Mouse (Mus musculus): Measurements from ENCODE around the gene 1110002E22Rik. TPM values are rescaled to one million over a fixed set of nuclear protein-coding genes. Genes with fewer than 3 reads are reported as not detected.
A peak's percentile ranks its signal among the peaks of the same experiment; 100 is the strongest.

The 1110002E22Rik gene
- polyA plus RNA-seq, 1 experiment from 2014 or later = 7.5 TPM

DNA sequence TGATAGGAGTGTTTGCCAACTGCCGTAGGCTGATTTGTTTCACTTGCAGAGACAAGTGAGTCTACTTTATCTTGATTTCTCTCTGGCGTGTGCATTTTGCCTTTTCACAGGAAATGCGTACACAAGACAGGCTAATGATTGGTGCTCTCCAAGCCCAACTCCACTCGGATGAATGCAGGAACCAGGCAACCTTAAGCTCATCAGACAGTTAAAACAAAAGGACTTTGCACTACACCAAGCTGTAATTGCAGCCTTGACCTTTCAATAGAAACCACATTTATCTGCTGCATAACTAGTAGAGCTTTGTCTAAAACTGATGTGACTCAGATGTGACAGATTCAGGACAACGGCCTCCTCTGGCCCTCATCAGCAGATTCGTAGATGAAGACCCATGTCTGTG, 30.9 kb upstream of the 1110002E22Rik start:
- Histone ChIP-seq H3K9me3 (ENCODE audit: control insufficient read depth, low read length) (peaks cover 7% of the 10 kb centered on the region; the same call in 1 of the 2 replicates), H3K4me1 (ENCODE audit: control insufficient read depth, insufficient read depth, low read length) (no peaks in the 10 kb centered on the region), H3K4me3 (ENCODE audit: low read depth, low read length) (no peak overlapping the region), H3K27me3 (replicated peaks; ENCODE audit: control insufficient read depth, insufficient read depth, low read length) (no peaks in the 10 kb centered on the region), H3K36me3 (ENCODE audit: control insufficient read depth, insufficient read depth, low read length) (no peaks in the 10 kb centered on the region), H3K4me2 (ENCODE audit: low read depth, low read length) (no peak overlapping the region), H3K27ac (replicated peaks; ENCODE audit: low read depth, low read length) (no peak overlapping the region), H3K9ac (ENCODE audit: low read depth, low read length) (no peak overlapping the region)
- 64% methylated on average over 6 of the region's 6 CpGs for WGBS
- peak; percentile 30 for DNase-seq (ENCODE audit: low spot score)
- peak; percentile 63; the same call in 1 of the 2 replicates for ATAC-seq (ENCODE audit: low read depth)

DNA sequence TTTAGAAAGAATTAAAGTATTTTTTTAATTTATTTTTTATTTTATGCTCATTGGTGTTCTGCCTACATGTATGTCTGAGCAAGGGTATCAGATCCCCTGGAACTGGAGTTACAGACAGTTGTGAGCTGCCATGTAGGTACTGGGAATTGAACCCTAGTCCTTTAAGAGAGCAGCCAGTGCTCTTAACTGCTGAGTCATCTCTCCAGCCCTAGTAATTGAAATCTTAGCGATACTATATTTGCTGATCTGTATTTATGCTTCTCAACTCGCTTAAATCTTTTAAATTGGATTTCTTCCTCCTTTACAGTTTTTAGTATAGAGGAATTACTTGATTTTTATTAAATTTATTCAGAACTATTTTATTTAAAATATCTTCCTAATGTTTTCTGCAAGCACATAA, 23.9 kb upstream of the 1110002E22Rik start:
- Histone ChIP-seq H3K9ac (ENCODE audit: low read depth, low read length) (no peak overlapping the region), H3K4me1 (ENCODE audit: control insufficient read depth, insufficient read depth, low read length) (no peaks in the 10 kb centered on the region), H3K9me3 (ENCODE audit: control insufficient read depth, low read length) (peaks cover 7% of the 10 kb centered on the region; the same call in 1 of the 2 replicates), H3K4me2 (ENCODE audit: low read depth, low read length) (no peak overlapping the region), H3K27ac (replicated peaks; ENCODE audit: low read depth, low read length) (no peak overlapping the region), H3K27me3 (replicated peaks; ENCODE audit: control insufficient read depth, insufficient read depth, low read length) (no peaks in the 10 kb centered on the region), H3K4me3 (ENCODE audit: low read depth, low read length) (no peak overlapping the region), H3K36me3 (ENCODE audit: control insufficient read depth, insufficient read depth, low read length) (no peaks in the 10 kb centered on the region)
- 73% methylated on average over 2 of the region's 2 CpGs for WGBS
- DNase-seq (ENCODE audit: low spot score) (no peak), ATAC-seq (ENCODE audit: low read depth) (no peak)

DNA sequence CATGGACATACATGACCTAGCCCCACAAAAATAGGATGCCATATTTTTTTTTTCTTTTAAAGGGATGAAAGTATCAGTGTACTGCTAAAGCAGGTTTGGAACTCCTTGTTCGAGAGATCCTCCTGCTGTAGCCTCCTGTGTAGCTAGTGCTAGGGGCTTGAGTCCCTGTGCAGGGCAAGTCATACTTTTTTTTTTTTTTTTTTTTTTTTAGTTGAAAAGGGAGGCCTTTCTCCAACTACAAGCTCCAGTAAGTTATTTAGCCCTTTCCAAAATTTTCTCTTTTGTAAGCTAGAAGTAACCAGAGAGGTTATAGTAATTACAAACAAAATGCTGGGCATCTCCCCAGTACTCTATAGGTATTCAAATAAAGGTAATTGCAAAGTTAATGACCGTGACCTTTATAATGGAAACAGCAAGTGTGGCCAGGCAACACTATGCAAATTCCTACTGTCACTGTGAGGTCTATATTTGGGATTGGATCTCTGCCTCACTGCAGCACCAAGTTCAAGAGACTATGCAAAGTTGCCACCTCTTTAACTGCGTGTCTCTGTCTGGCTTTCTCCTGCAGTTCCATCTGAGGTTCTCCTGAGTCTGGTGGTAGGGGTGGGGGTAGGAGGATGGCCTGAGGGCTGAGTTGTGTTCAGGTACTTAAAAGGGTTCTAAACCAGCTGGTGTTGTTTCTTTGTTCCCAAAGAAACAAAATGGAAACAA, 23.1 kb upstream of the 1110002E22Rik start:
- no peak overlapping the region for H3K4me2 ChIP-seq (ENCODE audit: low read depth, low read length)

DNA sequence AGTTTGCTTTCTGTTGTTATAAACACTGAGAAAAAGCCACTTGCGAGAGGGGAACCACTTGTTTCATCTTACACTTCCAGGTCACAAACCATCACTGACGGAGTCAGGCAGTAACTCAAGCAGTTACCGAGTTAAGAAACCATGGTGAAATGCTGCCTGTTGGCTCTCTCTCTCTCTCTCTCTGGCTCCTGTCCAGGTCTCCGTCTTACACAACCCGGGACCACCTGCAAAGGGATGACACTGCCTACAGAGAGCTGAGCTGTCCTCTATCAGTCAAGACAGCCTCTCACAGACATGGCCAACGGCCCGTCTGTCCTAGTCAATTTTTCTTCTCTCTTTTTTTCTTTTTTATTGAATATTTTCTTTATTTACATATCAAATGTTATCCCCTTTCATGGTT, 21.5 kb upstream of the 1110002E22Rik start:
- 67% methylated on average over 7 of the region's 7 CpGs for WGBS
- no peaks in the 10 kb centered on the region for H3K27me3 ChIP-seq (replicated peaks; ENCODE audit: control insufficient read depth, insufficient read depth, low read length)
- ATAC-seq (ENCODE audit: low read depth) (no peak), DNase-seq (ENCODE audit: low spot score) (peak; percentile 25)
- no peak overlapping the region for H3K27ac ChIP-seq (replicated peaks; ENCODE audit: low read depth, low read length)
- H3K4me2 ChIP-seq (ENCODE audit: low read depth, low read length) = no peak overlapping the region
- no peaks in the 10 kb centered on the region for H3K36me3 ChIP-seq (ENCODE audit: control insufficient read depth, insufficient read depth, low read length)
- H3K4me3 ChIP-seq (ENCODE audit: low read depth, low read length) = no peak overlapping the region
- H3K9me3 ChIP-seq (ENCODE audit: control insufficient read depth, low read length) = peaks cover 4% of the 10 kb centered on the region; the same call in 1 of the 2 replicates
- H3K9ac ChIP-seq (ENCODE audit: low read depth, low read length) = no peak overlapping the region
- no peaks in the 10 kb centered on the region for H3K4me1 ChIP-seq (ENCODE audit: control insufficient read depth, insufficient read depth, low read length)

More for the DNA sequence above, 23.1 kb upstream of the 1110002E22Rik start:
- WGBS = 61% methylated on average over 3 of the region's 3 CpGs
- Histone ChIP-seq H3K36me3 (ENCODE audit: control insufficient read depth, insufficient read depth, low read length) (no peaks in the 10 kb centered on the region), H3K4me1 (ENCODE audit: control insufficient read depth, insufficient read depth, low read length) (no peaks in the 10 kb centered on the region), H3K27me3 (replicated peaks; ENCODE audit: control insufficient read depth, insufficient read depth, low read length) (no peaks in the 10 kb centered on the region), H3K4me3 (ENCODE audit: low read depth, low read length) (no peak overlapping the region), H3K27ac (replicated peaks; ENCODE audit: low read depth, low read length) (no peak overlapping the region), H3K9me3 (ENCODE audit: control insufficient read depth, low read length) (peaks cover 7% of the 10 kb centered on the region; the same call in 1 of the 2 replicates), H3K9ac (ENCODE audit: low read depth, low read length) (no peak overlapping the region)
- no peak for DNase-seq (ENCODE audit: low spot score)
- ATAC-seq (ENCODE audit: low read depth) = no peak

DNA sequence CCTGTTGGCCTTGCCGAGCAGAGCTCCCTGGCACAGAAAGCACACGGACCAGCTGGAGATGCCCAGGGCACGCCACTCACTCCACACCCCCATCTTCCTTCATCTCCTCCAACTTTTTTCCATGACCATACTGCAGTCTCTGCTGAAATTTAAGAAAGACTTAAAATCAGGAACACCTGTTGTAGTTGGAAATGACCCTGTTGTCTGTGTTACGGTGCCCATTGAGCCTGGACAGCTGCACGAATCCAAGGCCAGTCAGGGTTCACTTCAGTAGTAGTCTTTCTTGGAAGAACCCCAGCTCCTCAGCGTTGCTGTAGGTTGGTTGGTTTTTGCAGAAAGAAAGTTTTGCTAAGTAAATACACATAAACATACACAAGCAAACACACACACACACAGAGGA, 15.3 kb upstream of the 1110002E22Rik start:
- no peaks in the 10 kb centered on the region for H3K9me3 ChIP-seq (ENCODE audit: control insufficient read depth, low read length)
- no peak overlapping the region for H3K9ac ChIP-seq (ENCODE audit: low read depth, low read length)
- H3K27me3 ChIP-seq (replicated peaks; ENCODE audit: control insufficient read depth, insufficient read depth, low read length) = no peaks in the 10 kb centered on the region
- H3K4me2 ChIP-seq (ENCODE audit: low read depth, low read length) = no peak overlapping the region
- WGBS = 68% methylated on average over 6 of the region's 6 CpGs
- no peak overlapping the region for H3K27ac ChIP-seq (replicated peaks; ENCODE audit: low read depth, low read length)
- DNase-seq (ENCODE audit: low spot score) (peak; percentile 54), ATAC-seq (ENCODE audit: low read depth) (peak; percentile 31; the same call in 1 of the 2 replicates)
- H3K4me1 ChIP-seq (ENCODE audit: control insufficient read depth, insufficient read depth, low read length) = peaks cover 12% of the 10 kb centered on the region; the same call in 1 of the 2 replicates
- no peak overlapping the region for H3K4me3 ChIP-seq (ENCODE audit: low read depth, low read length)
- H3K36me3 ChIP-seq (ENCODE audit: control insufficient read depth, insufficient read depth, low read length) = no peaks in the 10 kb centered on the region

DNA sequence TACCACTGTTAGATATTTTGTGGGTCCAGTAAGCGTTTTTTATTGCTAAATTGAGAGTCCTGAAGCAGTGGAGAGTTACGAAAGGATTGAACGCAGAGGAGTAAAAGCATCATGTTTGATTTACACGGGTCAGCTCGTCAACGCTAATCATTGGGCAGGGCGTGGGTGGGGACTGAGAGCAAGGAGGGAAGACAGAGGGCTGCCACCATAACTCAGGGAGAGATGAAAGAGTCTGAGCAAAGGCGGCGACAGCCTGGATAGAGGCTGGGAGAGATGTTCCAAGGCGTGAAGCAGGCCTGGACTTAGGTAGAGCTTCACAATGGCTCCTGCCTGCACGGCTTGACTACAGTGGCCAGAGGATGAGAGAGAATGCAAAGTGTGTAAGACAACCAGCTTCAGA, 14.1 kb upstream of the 1110002E22Rik start:
- Histone ChIP-seq H3K27ac (replicated peaks; ENCODE audit: low read depth, low read length) (no peak overlapping the region), H3K9ac (ENCODE audit: low read depth, low read length) (no peak overlapping the region), H3K4me1 (ENCODE audit: control insufficient read depth, insufficient read depth, low read length) (peaks cover 12% of the 10 kb centered on the region; the same call in 1 of the 2 replicates), H3K4me2 (ENCODE audit: low read depth, low read length) (no peak overlapping the region), H3K9me3 (ENCODE audit: control insufficient read depth, low read length) (no peaks in the 10 kb centered on the region), H3K36me3 (ENCODE audit: control insufficient read depth, insufficient read depth, low read length) (no peaks in the 10 kb centered on the region), H3K27me3 (replicated peaks; ENCODE audit: control insufficient read depth, insufficient read depth, low read length) (no peaks in the 10 kb centered on the region), H3K4me3 (ENCODE audit: low read depth, low read length) (no peak overlapping the region)
- WGBS = 89% methylated on average over 11 of the region's 11 CpGs
- ATAC-seq (ENCODE audit: low read depth) (no peak), DNase-seq (ENCODE audit: low spot score) (no peak)

DNA sequence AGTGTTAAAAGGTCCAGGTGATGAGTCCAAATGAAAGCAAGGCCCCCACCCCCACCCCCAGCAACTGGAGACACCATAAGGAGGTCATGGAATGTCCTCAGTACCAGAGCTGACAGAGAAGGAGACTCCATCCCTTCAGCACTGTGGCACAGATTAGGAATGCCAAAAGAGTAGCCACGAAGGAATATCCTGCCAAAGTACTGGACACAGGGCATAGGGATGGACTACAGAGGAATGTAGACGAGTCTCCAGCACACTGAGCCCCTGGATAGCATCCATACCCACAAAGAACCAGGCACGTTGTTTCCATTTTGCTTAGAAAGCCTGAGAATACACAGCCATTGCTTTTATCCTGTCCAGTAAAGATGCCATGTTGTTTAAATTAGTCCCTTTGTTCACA, 13.4 kb upstream of the 1110002E22Rik start:
- DNase-seq (ENCODE audit: low spot score) (no peak), ATAC-seq (ENCODE audit: low read depth) (no peak)
- H3K9ac ChIP-seq (ENCODE audit: low read depth, low read length) = no peak overlapping the region
- WGBS = 69% methylated on average over 3 of the region's 3 CpGs
- H3K27me3 ChIP-seq (replicated peaks; ENCODE audit: control insufficient read depth, insufficient read depth, low read length) = no peaks in the 10 kb centered on the region
- H3K4me1 ChIP-seq (ENCODE audit: control insufficient read depth, insufficient read depth, low read length) = peaks cover 12% of the 10 kb centered on the region; the same call in 1 of the 2 replicates
- no peaks in the 10 kb centered on the region for H3K36me3 ChIP-seq (ENCODE audit: control insufficient read depth, insufficient read depth, low read length)
- H3K27ac ChIP-seq (replicated peaks; ENCODE audit: low read depth, low read length) = no peak overlapping the region
- no peak overlapping the region for H3K4me2 ChIP-seq (ENCODE audit: low read depth, low read length)
- no peak overlapping the region for H3K4me3 ChIP-seq (ENCODE audit: low read depth, low read length)
- H3K9me3 ChIP-seq (ENCODE audit: control insufficient read depth, low read length) = no peaks in the 10 kb centered on the region

DNA sequence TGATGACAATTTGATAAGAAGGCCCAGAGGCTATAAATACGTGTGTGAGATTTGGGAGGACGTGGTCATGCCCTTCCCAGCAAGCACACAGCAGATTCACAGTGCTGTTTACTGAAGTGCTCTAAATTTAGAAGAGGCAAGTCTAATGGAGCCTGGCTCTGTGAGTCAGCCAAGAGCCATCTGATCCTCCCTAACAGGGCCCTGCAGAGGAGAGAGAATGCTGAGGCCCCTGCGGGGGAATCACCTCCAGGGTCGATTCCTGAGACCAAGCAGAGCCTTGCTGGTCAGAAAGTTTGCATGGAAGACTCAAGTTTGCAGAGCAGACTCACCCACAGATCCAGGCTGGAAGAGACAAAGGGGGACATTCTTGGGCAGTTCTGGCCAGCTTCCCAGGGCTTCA, 10.9 kb upstream of the 1110002E22Rik start:
- peaks cover 19% of the 10 kb centered on the region; the same call in 1 of the 2 replicates for H3K4me1 ChIP-seq (ENCODE audit: control insufficient read depth, insufficient read depth, low read length)
- H3K4me3 ChIP-seq (ENCODE audit: low read depth, low read length) = no peak overlapping the region
- H3K9ac ChIP-seq (ENCODE audit: low read depth, low read length) = 0 out of 2 replicates have a peak overlapping the region, but pooled peaks have one; percentile 23
- DNase-seq (ENCODE audit: low spot score) (peak; percentile 82), ATAC-seq (ENCODE audit: low read depth) (peak; percentile 78)
- H3K27me3 ChIP-seq (replicated peaks; ENCODE audit: control insufficient read depth, insufficient read depth, low read length) = no peaks in the 10 kb centered on the region
- peak overlapping the region; percentile 69 for H3K27ac ChIP-seq (replicated peaks; ENCODE audit: low read depth, low read length)
- H3K36me3 ChIP-seq (ENCODE audit: control insufficient read depth, insufficient read depth, low read length) = no peaks in the 10 kb centered on the region
- H3K4me2 ChIP-seq (ENCODE audit: low read depth, low read length) = peak overlapping the region; percentile 5; the same call in 1 of the 2 replicates
- no peaks in the 10 kb centered on the region for H3K9me3 ChIP-seq (ENCODE audit: control insufficient read depth, low read length)
- 19% methylated on average over 4 of the region's 4 CpGs for WGBS

Data from embryonic facial prominence, embryonic 14.5 days (tissue).